Mouse (Mus musculus) spleen, adult 2 months (tissue): ENCODE data around the gene Tnrc6b. TPM values are rescaled to one million over a fixed set of nuclear protein-coding genes. Genes with fewer than 3 reads are reported as not detected.
A peak's percentile ranks its signal among the peaks of the same experiment; 100 is the strongest.

Source experiments
- DNase-seq, 2 experiments: peaks; one replicate each; pipeline versions ENCODE4 v3.0.0 to v3.0.0-alpha.2; 2012 to 2021; ENCODE audit warnings: low spot score in 2 of 2, low read depth in 1 of 2
- H3K27ac ChIP-seq: fragments of 200-500 bp; 2 replicates; pipeline ENCODE4 v1.5.1; 2012; ENCODE audit warnings: low read length, inconsistent platforms; ENCODE audit not compliant: insufficient read depth
- H3K27me3 ChIP-seq: fragments of 200-500 bp; 2 replicates; pipeline ENCODE4 v1.6.1; 2012; ENCODE audit warnings: mild to moderate bottlenecking, moderate library complexity, low read length, inconsistent platforms; ENCODE audit not compliant: control insufficient read depth, insufficient read depth
- H3K36me3 ChIP-seq: fragments of 200-500 bp; 2 replicates; pipeline ENCODE4 v1.6.1; 2012; ENCODE audit warnings: mild to moderate bottlenecking, low read length, inconsistent platforms; ENCODE audit not compliant: control insufficient read depth, insufficient read depth
- H3K4me1 ChIP-seq: fragments of 200-500 bp; 2 replicates; pipeline ENCODE4 v1.6.1; 2011; ENCODE audit warnings: inconsistent platforms; ENCODE audit not compliant: control insufficient read depth, insufficient read depth, insufficient read length
- H3K4me3 ChIP-seq: fragments of 200-500 bp; 2 replicates; pipeline ENCODE4 v1.5.1; 2011; ENCODE audit warnings: mild to moderate bottlenecking, inconsistent platforms; ENCODE audit not compliant: insufficient read depth, insufficient read length; ENCODE audit errors: extremely low read depth
- CTCF ChIP-seq: fragments of 200-500 bp; IDR thresholded peaks from 2 replicates; pipeline ENCODE4 v1.5.1; 2011; ENCODE audit warnings: mild to moderate bottlenecking, inconsistent platforms; ENCODE audit not compliant: insufficient read depth, insufficient read length, insufficient replicate concordance; ENCODE audit errors: extremely low read depth
- POLR2A ChIP-seq: fragments of 200-500 bp; IDR thresholded peaks from 2 replicates; pipeline ENCODE4 v1.6.1; 2011; ENCODE audit warnings: low read depth, low read length, inconsistent platforms
- WGBS: fragments of 180-500 bp; shearing (Covaris S2); methylation state at CpG from one replicate; pipeline ENCODE4 v1.1.7; 2018; 5-methylcytosine and 5-hydroxymethylcytosine counted together
- polyA plus RNA-seq: library from polyadenylated mRNA; depleted of rRNA; stranded (reverse); fragments of >200 nt; gene quantifications from 2 replicates; pipeline ENCODE4 v1.2.3, GENCODE M21; 2012

Tnrc6b gene
- polyA plus RNA-seq, 1 experiment: 22.3 TPM

DNA sequence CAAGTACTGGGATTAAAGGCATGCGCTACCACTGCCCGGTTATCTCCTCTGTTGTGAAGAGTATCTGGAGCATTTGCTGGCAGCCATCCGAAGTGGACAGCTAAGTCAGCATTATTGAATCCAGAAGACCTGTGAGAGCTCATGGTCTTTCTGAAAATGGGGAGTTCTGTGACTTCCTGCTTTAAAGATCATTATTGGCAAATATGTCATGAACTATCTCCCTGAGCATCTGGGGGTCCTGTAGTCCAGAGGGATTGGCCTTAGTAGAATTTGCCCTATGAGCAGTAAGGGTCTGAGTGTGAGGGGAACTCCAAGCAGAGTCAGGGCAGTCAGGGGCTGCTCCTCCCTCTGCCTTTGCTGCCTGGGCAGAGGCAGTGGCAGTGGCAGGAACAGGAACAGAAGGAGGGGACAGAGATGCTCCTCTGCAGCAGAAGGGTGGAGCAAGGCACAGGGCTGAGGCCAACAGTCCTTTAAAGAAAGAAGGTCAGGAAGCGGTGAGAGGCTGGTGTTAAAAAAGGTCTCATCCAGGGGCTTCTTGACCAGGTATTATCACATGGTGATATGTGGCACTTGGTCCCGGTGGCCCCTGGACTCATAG is 69.1 kb downstream of the Tnrc6b start:
- H3K4me1 ChIP-seq: peaks cover 5% of the 10 kb centered on the region; the same call in 1 of the 2 replicates
- TF ChIP-seq CTCF (no peak), POLR2A (no peak)
- no peaks in the 10 kb centered on the region for H3K27me3 ChIP-seq
- 89% methylated on average over 5 of the region's 5 CpGs for WGBS
- no peak for DNase-seq
- H3K4me3 ChIP-seq: no peak overlapping the region
- no peaks in the 10 kb centered on the region for H3K36me3 ChIP-seq
- H3K27ac ChIP-seq: no peak overlapping the region

DNA sequence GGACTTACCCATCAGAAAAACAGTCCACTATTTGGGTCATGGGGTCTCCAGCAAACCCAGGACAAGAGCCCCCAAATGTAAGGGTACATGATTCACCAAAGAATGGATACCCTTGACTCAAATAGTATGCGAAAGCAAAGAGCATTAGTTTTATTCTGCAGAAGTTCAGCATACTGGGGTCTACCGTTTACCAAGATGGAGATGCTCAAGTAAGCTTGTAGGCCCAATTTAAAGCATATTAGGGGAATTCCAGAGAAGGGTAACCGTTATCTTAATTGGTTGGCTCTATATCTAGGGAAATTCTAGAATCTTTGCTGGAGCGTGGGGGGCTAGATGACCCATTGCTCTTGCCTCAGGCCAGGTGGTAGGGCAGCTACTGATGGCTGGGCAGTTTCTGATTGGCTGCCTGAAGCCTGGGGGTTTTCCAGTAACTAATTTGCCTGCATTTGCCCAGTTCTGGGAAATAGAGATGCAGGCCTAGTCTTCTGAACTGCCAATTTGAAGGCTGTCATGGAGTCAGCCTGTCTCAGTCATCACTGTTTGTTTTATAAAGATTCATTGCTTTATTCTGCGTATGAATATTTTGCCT is 70.2 kb downstream of the Tnrc6b start:
- 82% methylated on average over 5 of the region's 5 CpGs for WGBS

DNA sequence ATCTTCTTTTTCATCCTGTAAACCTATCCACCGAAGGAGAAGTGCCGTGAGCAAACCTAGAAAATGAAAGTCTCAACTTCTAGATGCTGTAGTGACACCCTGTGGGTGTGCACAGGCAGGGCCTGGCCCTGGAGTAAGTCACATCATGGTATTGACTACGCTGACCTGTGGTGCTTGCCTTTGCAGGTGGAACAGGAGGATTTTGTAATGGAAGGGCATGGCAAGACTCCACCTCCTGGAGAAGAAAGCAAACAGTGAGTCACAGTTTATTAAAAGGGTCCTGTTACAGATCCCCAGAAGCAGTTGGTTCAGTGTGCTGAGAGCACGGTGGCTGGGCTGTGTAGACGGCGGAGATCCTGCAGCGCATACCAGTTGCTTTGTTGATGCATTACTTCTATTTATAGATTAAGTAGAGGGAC is 73.4 kb downstream of the Tnrc6b start:
- no peak overlapping the region for H3K4me3 ChIP-seq
- H3K27me3 ChIP-seq: no peaks in the 10 kb centered on the region
- no peak overlapping the region; the same call in 1 of the 2 replicates for H3K27ac ChIP-seq
- TF ChIP-seq CTCF (peak; percentile 19; the same call in 1 of the 2 replicates), POLR2A (no peak)
- H3K4me1 ChIP-seq: peaks cover 10% of the 10 kb centered on the region
- no peaks in the 10 kb centered on the region for H3K36me3 ChIP-seq
- peak; percentile 12 to 25 for DNase-seq
- 45% methylated on average over 7 of the region's 7 CpGs for WGBS

More for the DNA sequence above, 70.2 kb downstream of the Tnrc6b start:
- no peaks in the 10 kb centered on the region for H3K36me3 ChIP-seq
- no peak overlapping the region for H3K4me3 ChIP-seq
- no peak overlapping the region for H3K27ac ChIP-seq
- TF ChIP-seq POLR2A: no peak
- TF ChIP-seq CTCF: no peak
- DNase-seq: no peak
- no peaks in the 10 kb centered on the region for H3K27me3 ChIP-seq
- H3K4me1 ChIP-seq: peaks cover 5% of the 10 kb centered on the region; the same call in 1 of the 2 replicates

DNA sequence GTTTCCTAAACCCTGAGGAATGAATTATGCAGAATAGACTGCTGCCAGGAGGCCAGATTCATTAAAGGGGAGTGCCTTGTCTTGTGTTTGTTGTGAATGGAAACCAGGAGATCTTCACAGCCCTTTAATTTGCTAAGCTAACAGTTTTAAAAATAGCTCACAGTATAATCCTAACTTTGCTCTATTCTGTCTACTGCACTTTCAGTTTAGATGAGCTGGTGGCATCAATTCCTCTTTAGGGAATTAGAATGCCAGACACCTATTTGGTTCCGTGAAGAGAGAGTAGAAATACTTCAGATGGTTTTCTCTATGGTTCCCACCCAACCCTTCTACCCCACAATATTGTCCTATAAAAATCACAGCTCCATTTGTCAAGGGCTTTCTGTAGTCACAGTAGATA is 74.6 kb downstream of the Tnrc6b start:
- no peak overlapping the region for H3K4me3 ChIP-seq
- no peak overlapping the region for H3K27ac ChIP-seq
- peaks cover 12% of the 10 kb centered on the region for H3K4me1 ChIP-seq
- no peaks in the 10 kb centered on the region for H3K36me3 ChIP-seq
- no peak for TF ChIP-seq CTCF
- TF ChIP-seq POLR2A: no peak
- no peaks in the 10 kb centered on the region for H3K27me3 ChIP-seq
- 69% methylated on average over 1 of the region's 1 CpGs for WGBS
- DNase-seq: no peak

DNA sequence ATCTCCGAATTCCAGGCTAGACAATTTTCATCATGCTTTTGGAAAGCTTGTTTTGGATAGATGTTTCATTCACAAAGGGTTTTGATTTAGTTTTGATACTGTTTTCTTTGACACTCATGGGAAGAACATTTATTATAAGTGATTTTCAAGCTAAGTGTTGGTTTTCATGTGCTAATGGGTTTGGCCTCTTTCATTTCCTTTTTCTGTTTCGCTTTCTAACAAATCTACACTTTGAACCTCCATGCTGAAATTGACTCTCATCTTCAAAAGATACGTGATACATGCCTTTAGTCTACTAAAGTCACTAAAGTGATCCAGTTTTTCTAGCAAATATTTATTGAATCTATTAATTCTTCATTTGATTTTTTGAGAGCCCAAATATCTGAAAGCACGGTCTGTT is 76.6 kb downstream of the Tnrc6b start:
- H3K27me3 ChIP-seq: no peaks in the 10 kb centered on the region
- peaks cover 12% of the 10 kb centered on the region for H3K4me1 ChIP-seq
- H3K36me3 ChIP-seq: peaks cover 1% of the 10 kb centered on the region; the same call in 1 of the 2 replicates
- 55% methylated on average over 4 of the region's 4 CpGs for whole genome bisulfite sequencing
- no peak overlapping the region for H3K4me3 ChIP-seq
- no peak for DNase-seq
- TF ChIP-seq POLR2A (no peak), CTCF (no peak)
- H3K27ac ChIP-seq: no peak overlapping the region

DNA sequence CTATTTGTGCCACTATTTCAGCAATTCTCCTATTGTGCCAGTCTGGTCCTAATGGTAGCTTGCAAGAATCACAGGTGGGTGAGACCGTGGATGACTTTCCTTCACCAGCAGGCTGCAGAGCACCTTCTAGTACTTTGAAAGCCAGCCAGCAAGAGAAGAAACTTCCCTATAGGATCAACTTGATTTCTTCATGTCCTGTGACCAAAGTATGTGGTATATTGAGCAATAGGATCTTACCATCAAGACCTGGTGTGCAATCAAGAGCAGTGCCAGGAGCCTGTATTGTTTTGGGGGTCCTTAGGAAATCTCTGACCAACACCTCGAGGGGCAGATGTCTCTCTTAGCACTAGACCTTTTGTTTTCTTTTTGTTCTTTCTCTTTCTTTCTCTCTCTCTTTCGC is 81.4 kb downstream of the Tnrc6b start:
- no peak for DNase-seq
- 80% methylated on average over 3 of the region's 3 CpGs for WGBS
- peaks cover 1% of the 10 kb centered on the region; the same call in 1 of the 2 replicates for H3K36me3 ChIP-seq

DNA sequence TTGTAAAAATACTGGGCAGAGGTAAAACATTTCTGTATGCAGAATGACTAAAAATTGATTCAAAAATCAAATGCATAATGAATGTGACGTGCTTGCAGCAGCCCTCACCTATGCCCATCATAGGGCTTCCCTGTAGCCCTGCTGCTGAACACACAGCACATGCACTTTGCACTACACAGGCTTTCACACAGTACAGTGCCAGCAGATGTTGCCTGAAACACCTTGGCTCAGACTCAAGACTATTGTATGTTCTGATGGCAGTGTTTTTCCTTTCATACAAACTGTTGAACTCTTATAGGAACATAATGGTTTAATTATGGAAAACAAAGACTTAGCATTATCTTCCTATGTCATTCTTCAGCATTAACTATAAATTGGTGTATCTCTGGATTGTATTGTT is 84.0 kb downstream of the Tnrc6b start:
- H3K27ac ChIP-seq: no peak overlapping the region
- WGBS: 97% methylated on average over 1 of the region's 1 CpGs
- H3K4me3 ChIP-seq: no peak overlapping the region
- DNase-seq: no peak
- no peaks in the 10 kb centered on the region for H3K27me3 ChIP-seq
- TF ChIP-seq CTCF (no peak), POLR2A (no peak)
- peaks cover 1% of the 10 kb centered on the region; the same call in 1 of the 2 replicates for H3K36me3 ChIP-seq
- no peaks in the 10 kb centered on the region; the same call in 1 of the 2 replicates for H3K4me1 ChIP-seq

More for the DNA sequence above, 81.4 kb downstream of the Tnrc6b start:
- Histone ChIP-seq H3K4me3 (no peak overlapping the region), H3K27me3 (no peaks in the 10 kb centered on the region), H3K27ac (no peak overlapping the region), H3K4me1 (peaks cover 5% of the 10 kb centered on the region)
- TF ChIP-seq CTCF: no peak
- TF ChIP-seq POLR2A: no peak
